Mouse (Mus musculus): ENCODE results near the gene Med7.

GRCm38 (mm10) chr11:46441774-46442173, 5.0 kb downstream of the Med7 start:
- TF ChIP-seq CTCF (IDR thresholded peaks at IDR 0.05; ENCODE audit: borderline replicate concordance, insufficient read depth, low read length) (no peak), POLR2A (IDR thresholded peaks at IDR 0.05; ENCODE audit: low read depth, low read length) (no peak)

Data from embryonic fibroblast, embryonic 13.5 days (primary cell).